Mouse (Mus musculus) kidney, adult 2 months (tissue): ENCODE measurements around the gene Ptgir. TPM values are rescaled to one million over a fixed set of nuclear protein-coding genes. Genes with fewer than 3 reads are reported as not detected.

Experiments
- DNase-seq: peaks from one replicate; pipeline ENCODE4 v3.0.0; 2021
- H3K27ac ChIP-seq: fragments of 200-500 bp; 2 replicates; pipeline ENCODE4 v1.5.1; 2012; ENCODE audit warnings: low read depth, low read length, control low read depth, inconsistent platforms; ENCODE audit not compliant: insufficient read depth
- H3K27me3 ChIP-seq: fragments of 200-500 bp; replicated peaks from 2 replicates; pipeline ENCODE4 v1.6.1; 2012; ENCODE audit warnings: mild to moderate bottlenecking, moderate library complexity, low read length, inconsistent platforms; ENCODE audit not compliant: control insufficient read depth, insufficient read depth
- H3K36me3 ChIP-seq: fragments of 200-500 bp; 2 replicates; pipeline ENCODE4 v1.6.1; 2012; ENCODE audit warnings: mild to moderate bottlenecking, moderate library complexity, low read length, inconsistent platforms; ENCODE audit not compliant: control insufficient read depth, insufficient read depth
- H3K4me1 ChIP-seq: fragments of 200-500 bp; 2 replicates; pipeline ENCODE4 v1.6.1; 2011; ENCODE audit warnings: low read length; ENCODE audit not compliant: control insufficient read depth, insufficient read depth
- H3K4me3 ChIP-seq: fragments of 200-500 bp; 2 replicates; pipeline ENCODE4 v1.5.1; 2011; ENCODE audit warnings: mild to moderate bottlenecking, low read depth, low read length, control low read depth; ENCODE audit not compliant: insufficient read depth
- CTCF ChIP-seq: fragments of 200-500 bp; conservative IDR thresholded peaks from 2 replicates; pipeline ENCODE4 v1.5.1; 2011; ENCODE audit warnings: low read depth, mild to moderate bottlenecking, control low read depth, low read length, moderate library complexity, mixed read lengths; ENCODE audit not compliant: insufficient read depth, insufficient read length
- POLR2A ChIP-seq: fragments of 200-500 bp; IDR thresholded peaks from one replicate; pipeline ENCODE4 v1.6.1; 2011; ENCODE audit warnings: low read depth, low read length, control low read depth
- WGBS: fragments of 180-500 bp; shearing (Covaris S2); methylation state at CpG from one replicate; pipeline ENCODE4 v1.1.7; 2018; 5-methylcytosine and 5-hydroxymethylcytosine counted together
- polyA plus RNA-seq: library from polyadenylated mRNA; depleted of rRNA; stranded (reverse); fragments of >200 nt; gene quantifications from 2 replicates; pipeline ENCODE4 v1.2.3, GENCODE M21; 2012; rRNA removed

Gene Ptgir
- polyA plus RNA-seq: 4.0 and 5.0 TPM in 2 replicates

- Histone ChIP-seq H3K27me3 (no peaks in the 10 kb centered on the region), H3K36me3 (no peaks in the 10 kb centered on the region), H3K27ac (peak within 1 kb of the TSS; percentile 67; the same call in 1 of the 2 replicates), H3K4me3 (peak within 1 kb of the TSS; percentile 4; the same call in 1 of the 2 replicates), H3K4me1 (no peaks in the 10 kb centered on the region)
- no peak for TF ChIP-seq POLR2A
- no peak for TF ChIP-seq CTCF
- 44% methylated on average over 6 of the region's 6 CpGs for WGBS
- peak; percentile 55 for DNase-seq
Observed at GRCm38 (mm10) chr7:16906281-16906680, at the start of gene Ptgir. Gene Ptgir, plus strand, starts transcription at chr7:16906490.

- WGBS: 27% methylated on average over 17 of the region's 17 CpGs
- Histone ChIP-seq H3K27ac (no peak overlapping the region), H3K27me3 (no peaks in the 10 kb centered on the region), H3K4me1 (no peaks in the 10 kb centered on the region), H3K36me3 (no peaks in the 10 kb centered on the region), H3K4me3 (no peak overlapping the region)
- TF ChIP-seq CTCF (peak; percentile 72), POLR2A (no peak)
- DNase-seq: peak; percentile 49
Observed at GRCm38 (mm10) chr7:16858336-16858735, 48.0 kb upstream of the Ptgir start.

GRCm38 (mm10) chr7:16859902-16860651 is 46.2 kb upstream of the Ptgir start:
- H3K27ac ChIP-seq: no peak overlapping the region
- no peaks in the 10 kb centered on the region for H3K27me3 ChIP-seq
- 33% methylated on average over 5 of the region's 5 CpGs for WGBS
- peak; percentile 52 for DNase-seq
- H3K4me1 ChIP-seq: no peaks in the 10 kb centered on the region
- no peak overlapping the region for H3K4me3 ChIP-seq
- H3K36me3 ChIP-seq: no peaks in the 10 kb centered on the region
- 0 out of 2 replicates have a peak, but pooled peaks have one; percentile 16 for TF ChIP-seq CTCF
- TF ChIP-seq POLR2A: no peak

GRCm38 (mm10) chr7:16867488-16867887 is 38.8 kb upstream of the Ptgir start:
- no peaks in the 10 kb centered on the region for H3K27me3 ChIP-seq
- H3K36me3 ChIP-seq: no peaks in the 10 kb centered on the region
- 91% methylated on average over 3 of the region's 3 CpGs for WGBS
- no peak for DNase-seq
- TF ChIP-seq POLR2A (no peak), CTCF (no peak)
- H3K4me3 ChIP-seq: no peak overlapping the region
- H3K4me1 ChIP-seq: no peaks in the 10 kb centered on the region
- H3K27ac ChIP-seq: no peak overlapping the region

- 61% methylated on average over 16 of the region's 16 CpGs for WGBS
Observed at GRCm38 (mm10) chr7:16869497-16869896, 36.8 kb upstream of the Ptgir start.

GRCm38 (mm10) chr7:16871600-16871999 is 34.7 kb upstream of the Ptgir start:
- WGBS: 82% methylated on average over 10 of the region's 10 CpGs
- Histone ChIP-seq H3K4me3 (no peak overlapping the region), H3K4me1 (no peaks in the 10 kb centered on the region), H3K36me3 (no peaks in the 10 kb centered on the region), H3K27ac (no peak overlapping the region), H3K27me3 (no peaks in the 10 kb centered on the region)
- no peak for DNase-seq
- no peak for TF ChIP-seq CTCF
- TF ChIP-seq POLR2A: no peak

More at GRCm38 (mm10) chr7:16869497-16869896, 36.8 kb upstream of the Ptgir start:
- no peak for DNase-seq
- H3K27me3 ChIP-seq: no peaks in the 10 kb centered on the region
- H3K4me1 ChIP-seq: no peaks in the 10 kb centered on the region
- no peak overlapping the region for H3K27ac ChIP-seq
- H3K36me3 ChIP-seq: no peaks in the 10 kb centered on the region
- TF ChIP-seq CTCF (no peak), POLR2A (no peak)
- H3K4me3 ChIP-seq: no peak overlapping the region

- H3K4me3 ChIP-seq: no peak overlapping the region
- 93% methylated on average over 9 of the region's 9 CpGs for WGBS
- TF ChIP-seq CTCF (no peak), POLR2A (no peak)
- no peaks in the 10 kb centered on the region for H3K36me3 ChIP-seq
- no peaks in the 10 kb centered on the region for H3K27me3 ChIP-seq
- H3K27ac ChIP-seq: no peak overlapping the region
- H3K4me1 ChIP-seq: no peaks in the 10 kb centered on the region
- DNase-seq: no peak
Observed at GRCm38 (mm10) chr7:16872478-16872877, 33.8 kb upstream of the Ptgir start.
